Mouse (Mus musculus) spleen, postnatal 14 days (tissue): ENCODE results near the gene St6galnac6.

ENCODE experiments used
- DNase-seq, 2 experiments: peaks; one replicate each; pipeline ENCODE4 v3.0.0; 2021 to 2022; ENCODE audit warnings: low spot score in 2 of 2

Gene St6galnac6

DNA sequence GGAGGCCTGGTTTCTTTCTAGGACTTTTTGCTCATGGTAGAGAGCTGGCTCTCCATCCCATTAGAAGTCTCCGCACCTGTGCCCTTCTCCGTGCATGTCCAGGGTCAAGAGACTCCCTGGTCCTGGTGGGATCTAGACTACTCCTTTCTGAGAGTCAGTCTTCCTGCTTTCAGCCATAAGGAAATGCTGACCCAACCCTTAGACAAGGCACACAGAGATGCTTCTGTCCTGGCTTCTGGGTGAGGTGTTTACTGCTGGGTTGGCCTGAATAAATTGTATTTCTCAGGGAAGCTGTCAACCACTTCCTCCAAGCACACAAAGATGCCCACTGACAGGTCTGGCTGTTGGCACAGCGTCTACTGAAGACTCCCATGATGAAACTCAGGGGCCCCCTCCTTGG is at the start of gene St6galnac6:
Gene St6galnac6, plus strand, starts transcription at position 301 of the 400 bp plus-strand sequence.
- DNase-seq = no peak

DNA sequence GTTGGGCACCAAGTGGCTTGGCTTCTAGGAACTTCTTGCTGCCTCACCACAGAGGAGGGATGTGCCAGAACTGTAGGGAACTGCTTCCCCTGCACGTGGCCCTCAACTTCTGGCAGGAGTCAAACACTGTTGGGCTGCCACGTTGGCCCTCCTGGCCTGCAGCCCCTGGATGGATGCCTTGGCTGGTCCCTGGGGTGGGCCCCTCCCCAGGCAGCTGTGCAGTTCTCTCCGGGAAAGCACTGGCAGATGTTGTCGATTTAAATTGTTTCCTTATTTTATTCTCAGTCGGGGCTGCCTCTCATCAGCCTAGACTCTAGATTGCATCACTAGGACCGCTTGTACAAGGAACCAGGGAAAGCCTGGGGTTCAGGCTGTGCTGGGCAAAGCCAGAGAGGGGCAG is 49.7 kb upstream of the St6galnac6 start:
- no peak for DNase-seq

DNA sequence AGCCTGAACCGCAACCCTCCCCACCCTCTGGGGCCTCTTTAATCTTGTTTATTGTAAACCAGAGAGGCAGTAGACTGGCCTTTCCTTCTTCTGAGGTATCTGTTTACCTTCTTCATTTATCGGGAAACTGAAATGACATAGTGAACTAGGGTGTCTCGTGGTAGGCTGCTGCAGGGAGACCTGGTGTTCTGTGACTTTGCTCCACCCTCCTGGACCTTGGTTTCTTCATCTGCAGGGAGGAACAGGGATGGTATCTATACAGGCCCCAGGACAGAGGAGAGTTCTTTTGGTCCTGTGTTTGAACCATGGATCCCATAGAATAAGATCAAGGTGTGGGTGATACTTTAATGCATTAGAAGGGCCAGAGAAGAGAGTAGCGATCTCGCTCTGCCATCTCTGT is 48.3 kb upstream of the St6galnac6 start:
- DNase-seq = no peak

DNA sequence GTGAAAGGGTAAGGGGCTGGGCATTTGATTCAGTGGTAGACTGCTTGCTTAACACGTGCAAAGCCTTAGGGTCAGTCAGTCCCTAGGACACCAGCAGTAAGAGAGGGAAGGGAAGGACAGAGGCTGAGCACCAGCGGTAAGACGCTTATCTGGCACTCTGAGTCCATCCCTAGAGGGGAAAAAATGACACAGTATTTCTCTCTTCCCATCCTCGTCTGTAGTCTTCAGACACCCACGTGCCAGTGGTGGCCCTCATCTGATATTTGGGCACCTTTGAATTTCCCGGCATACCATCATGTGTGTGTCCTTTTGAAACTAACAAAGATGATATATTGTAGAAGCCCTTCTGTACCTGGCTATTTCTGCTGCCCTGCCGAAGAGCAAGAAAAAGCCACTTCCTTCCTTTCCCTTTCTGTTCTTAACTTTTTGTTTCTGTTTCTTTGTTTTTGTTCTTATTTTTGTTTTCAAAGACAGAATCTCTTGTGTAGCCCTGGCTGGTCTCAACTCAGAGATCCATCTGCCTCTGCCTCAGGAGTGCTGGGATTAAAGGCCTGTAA is 45.8 kb upstream of the St6galnac6 start:
- no peak for DNase-seq

DNA sequence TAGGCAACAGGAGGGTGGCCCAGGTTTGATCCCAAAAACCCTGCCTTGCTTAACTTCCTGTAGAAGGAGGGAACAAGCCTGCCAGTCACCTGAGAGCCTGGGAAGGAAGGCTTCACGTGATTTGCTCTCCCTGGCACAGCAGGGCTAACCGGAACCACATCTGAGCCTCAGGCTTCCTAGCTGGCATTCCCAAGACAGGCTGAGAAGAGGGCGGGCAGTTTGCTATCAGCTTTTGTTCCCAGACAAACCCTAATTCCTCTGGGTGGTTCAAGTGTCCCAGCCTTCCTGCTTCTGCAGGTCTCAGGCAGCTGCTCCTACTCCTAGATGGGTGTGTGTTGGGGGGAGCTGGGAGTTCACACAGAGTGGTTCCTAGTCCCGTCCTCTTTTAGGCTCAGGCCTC is 44.0 kb upstream of the St6galnac6 start:
- DNase-seq = no peak

DNA sequence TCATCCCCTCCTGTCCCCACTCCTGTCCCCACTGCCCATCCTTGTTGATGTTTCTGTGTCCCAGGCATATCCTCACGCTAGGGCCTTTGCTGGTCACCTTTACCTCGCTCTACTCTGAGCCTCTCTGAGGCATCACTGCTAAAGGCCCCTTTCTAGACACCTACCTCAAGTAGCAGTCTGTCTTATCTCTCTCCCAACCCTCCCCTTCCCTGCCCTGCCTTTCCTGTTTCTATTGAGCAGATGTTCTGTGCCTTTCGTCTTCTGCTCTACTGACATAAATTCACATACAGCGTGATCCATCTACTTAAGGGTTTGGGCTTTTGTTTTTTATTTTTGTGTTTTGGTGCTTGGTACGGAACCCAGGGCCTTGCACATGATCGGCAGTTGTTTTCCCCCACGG is 43.5 kb upstream of the St6galnac6 start:
- DNase-seq = no peak

DNA sequence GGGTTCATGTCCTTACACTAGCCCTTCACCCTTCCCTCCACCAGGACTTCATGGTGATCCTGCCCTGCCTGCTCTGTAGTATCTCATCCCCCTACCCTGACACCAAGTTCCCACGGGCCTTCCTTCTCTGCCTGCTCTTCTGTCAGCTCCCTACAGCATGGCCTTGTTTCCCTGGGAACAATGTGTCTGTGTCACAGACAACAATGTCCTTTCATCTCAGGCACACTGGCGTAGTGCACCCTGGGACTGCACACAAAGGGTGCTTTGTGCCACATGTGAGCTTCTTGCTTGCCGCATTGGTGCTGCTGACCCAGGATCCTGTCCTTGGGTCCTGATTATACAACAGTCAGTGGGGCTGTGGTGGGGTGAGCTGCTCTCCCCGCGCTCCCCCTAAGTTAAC is 39.9 kb upstream of the St6galnac6 start:
- DNase-seq = no peak

DNA sequence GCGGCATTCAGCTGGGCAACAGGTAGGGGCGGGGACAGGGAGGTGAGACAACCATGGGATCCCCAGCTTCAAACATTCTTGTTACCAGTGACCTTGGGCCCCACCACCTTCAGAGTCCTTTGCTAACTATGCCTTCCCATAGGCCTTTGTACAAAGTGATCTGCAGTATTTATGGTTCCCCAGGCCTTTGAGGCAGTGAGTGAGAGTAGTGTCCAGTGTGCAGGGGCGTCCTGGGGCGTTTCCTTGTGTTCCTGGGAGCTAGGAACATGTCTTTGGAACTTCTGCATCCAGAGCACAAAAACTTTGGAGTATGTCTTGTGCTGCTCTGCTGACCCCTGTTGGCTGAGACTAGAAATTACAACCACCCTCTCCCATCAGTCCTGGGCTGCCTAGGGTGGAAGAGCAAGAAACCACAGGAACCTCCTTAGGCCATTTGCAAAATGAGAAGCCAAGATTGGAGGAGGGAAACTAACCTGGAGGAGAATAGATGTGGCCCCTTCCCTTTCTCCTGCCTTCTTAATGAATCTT is 32.9 kb upstream of the St6galnac6 start:
- DNase-seq = peak in 1 of 2 experiments; percentile 48

DNA sequence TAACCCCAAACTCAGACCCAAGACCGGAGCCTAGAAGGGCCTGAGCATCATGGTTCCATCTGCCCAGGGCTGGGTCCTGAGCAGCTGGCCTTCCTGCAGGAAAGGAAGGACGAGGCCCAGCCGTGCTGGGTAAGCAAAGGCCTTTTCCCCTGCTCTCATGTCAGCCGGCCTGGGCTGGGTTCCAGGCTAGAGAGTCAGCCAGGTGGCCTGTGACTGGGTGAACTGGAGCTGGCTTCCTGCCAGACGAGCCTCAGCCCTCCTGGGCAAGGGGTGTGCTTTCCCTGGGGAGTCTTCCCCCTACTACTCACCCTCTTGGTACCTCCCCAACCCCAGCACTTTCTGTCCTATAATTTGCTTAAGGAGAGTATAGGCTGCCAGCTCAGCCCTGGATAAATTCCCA is 31.4 kb upstream of the St6galnac6 start:
- no peak for DNase-seq

DNA sequence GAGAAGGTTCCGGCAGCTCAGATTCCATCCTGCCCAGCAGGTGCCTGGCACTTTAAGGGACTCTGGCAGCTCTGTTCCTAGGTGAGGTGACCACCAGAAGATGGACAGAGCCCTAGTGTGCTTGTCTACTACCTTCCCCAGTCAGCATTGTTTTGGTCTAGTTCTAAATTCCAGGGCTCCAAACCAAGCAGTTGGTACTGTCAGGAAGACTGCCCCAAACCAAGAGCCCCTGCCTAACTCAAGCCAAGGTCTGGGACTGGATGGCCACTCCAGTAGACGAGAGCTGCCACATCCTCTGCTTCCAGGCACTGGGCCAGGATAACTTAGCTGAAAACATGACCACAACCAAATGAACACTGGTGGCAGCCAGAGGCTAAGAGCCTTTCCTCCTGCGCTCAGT is 30.6 kb upstream of the St6galnac6 start:
- no peak for DNase-seq

DNA sequence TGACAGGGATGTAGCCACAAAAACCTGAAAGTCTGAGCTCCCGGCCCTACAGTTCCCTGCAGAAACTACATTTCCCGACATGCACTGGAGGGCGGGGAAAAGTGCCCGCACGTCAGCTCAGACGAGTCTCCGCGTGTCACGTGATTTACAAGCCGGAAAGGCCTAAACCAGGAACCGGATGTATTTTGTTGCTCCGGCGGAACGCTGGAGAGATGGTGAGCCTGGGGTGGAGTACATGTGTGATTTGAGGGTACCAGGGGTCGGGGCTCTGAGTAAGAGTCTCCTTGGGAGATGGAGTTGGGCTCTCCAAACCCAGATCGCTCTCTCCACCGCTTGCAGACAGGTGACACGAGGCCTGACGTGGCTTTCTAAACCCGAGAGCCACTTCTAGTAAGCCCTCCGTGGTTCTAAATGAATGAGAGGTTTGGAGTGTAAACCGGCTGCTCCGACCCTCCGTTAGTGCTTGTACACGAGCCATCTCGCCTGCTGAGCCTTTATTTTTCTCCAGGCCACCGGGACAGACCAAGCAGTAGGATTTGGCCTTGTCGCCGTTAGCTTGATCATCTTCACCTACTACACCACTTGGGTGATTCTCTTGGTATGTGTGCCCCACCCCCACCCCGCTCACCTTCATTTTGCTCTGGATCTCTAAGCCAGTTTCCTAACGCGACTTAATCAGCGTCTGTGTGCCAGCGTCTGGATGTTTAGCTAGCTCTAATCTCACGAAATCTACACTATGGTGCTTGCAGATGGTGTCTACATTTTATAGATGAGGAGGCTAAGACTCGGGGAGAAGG is 28.6 kb upstream of the St6galnac6 start, which contains the start of gene Dpm2:
Gene Dpm2, plus strand, starts transcription at position 161 of the 797 bp plus-strand sequence.
- DNase-seq = peak; percentile 73 to 85

DNA sequence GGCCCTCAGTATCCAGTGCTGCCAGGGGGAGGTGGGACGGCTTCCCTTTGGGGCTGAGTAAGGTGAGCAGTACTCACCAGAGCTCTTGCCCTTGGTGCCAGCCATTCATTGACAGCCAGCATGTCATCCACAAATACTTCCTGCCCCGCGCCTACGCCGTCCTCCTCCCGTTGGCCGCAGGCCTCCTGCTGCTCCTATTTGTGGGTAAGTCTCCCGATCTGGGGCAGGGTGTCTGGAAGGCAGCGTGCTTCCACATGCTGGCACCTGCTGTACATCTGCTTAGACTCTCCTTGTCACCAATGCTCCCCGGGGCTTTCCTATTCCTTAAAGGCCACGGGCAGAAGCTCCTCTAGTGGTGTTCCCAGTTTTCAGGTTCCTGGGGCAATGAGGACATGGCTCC is 27.3 kb upstream of the St6galnac6 start:
- DNase-seq = no peak

DNA sequence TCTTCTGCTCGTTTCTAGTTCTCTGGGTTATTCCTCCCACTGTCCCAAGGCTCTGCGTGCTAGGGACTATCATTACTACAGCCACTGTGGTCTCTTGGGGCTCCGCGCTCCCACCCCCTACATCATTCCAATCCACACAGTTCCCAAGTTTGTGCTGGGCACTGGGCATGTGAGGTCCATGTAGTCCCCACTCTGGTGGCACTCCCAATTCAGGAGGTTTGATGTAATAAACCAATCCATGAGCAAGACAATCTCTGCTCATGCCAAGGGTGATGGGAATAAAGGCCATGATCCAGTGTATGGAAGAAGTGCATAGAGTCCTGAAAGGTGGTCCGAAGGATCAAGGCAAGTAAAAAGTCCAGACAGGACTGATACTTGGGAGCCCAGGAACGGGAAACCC is 25.0 kb upstream of the St6galnac6 start, which contains the start of gene Pip5kl1:
Gene Pip5kl1, plus strand, starts transcription at position 301 of the 400 bp plus-strand sequence.
- no peak for DNase-seq

DNA sequence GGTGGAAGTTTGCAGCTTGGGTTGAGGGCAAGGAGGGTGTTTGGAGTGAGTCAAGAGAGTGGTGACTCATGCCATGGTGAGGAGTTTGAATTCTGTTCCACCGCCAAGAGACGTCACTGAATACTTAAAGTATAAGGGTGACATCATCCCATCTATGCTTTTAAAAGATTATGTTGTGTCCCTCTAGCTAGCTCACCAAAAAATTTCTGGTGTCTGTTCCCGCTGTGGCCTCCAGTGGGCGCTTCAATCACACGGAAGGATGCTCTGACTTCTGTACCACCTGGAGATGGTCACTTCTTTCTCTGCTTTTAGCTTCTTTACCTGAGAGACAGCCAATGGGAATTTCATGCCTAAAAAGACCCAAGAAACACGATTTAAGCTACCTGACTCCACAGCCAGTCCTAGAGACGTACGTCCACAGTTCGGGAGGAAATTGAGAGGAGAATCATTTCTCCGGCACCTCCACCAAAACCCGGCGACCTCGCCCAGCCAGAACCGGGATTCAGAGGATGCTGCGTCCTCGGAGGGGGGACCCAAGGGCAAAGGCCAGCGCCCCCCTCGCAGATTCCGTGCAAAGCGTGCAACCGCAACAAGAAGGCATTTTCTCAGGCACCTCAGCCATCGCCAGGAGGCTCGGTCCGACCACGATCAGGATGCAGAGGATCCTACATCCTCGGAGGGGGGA is 24.5 kb upstream of the St6galnac6 start:
- DNase-seq = peak in 1 of 2 experiments; percentile 53

DNA sequence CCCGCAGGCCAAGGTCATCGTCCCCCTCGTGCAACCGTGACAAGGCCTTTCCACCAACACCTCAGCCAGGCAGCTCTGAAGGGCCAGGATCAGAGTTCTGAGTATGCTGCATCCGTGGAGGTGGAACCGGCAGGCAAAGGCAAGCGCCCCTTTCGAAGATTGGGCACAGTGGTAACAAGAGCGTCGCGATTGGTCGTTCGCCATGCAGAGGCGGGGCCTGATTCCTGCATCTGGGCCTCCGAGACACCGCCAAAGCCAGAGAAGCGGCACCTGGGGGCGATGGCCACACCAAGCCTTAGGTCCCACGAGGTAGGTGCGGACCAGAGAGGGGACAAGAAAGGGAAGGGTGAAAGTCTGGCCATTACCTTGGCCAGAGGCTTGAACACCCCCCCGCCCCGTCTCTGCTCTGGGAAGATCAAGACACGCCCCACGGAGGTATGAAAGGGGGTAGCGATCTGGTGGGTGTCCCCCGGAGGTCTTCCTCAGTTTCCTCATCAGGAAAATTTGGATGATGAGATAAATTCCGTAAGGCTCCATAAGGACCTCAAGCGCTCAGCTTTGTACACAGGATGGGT is 23.8 kb upstream of the St6galnac6 start, which contains the start of gene 9430097D07Rik:
Gene 9430097D07Rik, minus strand, starts transcription at position 99 of the 575 bp plus-strand sequence.
- DNase-seq = no peak

DNA sequence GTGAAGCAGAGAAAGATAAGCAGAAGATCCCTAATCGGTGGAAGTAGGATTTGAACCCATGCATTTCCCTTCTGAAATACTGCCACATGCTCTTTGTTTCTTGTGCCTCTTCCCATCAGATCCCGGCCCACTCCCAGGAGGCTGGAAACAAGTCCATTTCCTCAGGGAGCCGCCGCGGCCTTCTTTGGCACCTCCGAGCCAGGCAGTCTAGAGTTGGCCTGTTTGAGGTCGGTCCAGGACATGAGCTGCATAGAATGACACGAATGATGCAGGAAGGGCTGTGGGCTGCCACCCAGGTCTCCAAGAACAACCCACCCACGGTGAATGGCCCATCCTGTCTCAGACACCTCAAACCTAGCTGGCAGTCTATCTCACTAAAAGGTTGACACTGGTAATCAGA is 23.0 kb upstream of the St6galnac6 start:
- no peak for DNase-seq

DNA sequence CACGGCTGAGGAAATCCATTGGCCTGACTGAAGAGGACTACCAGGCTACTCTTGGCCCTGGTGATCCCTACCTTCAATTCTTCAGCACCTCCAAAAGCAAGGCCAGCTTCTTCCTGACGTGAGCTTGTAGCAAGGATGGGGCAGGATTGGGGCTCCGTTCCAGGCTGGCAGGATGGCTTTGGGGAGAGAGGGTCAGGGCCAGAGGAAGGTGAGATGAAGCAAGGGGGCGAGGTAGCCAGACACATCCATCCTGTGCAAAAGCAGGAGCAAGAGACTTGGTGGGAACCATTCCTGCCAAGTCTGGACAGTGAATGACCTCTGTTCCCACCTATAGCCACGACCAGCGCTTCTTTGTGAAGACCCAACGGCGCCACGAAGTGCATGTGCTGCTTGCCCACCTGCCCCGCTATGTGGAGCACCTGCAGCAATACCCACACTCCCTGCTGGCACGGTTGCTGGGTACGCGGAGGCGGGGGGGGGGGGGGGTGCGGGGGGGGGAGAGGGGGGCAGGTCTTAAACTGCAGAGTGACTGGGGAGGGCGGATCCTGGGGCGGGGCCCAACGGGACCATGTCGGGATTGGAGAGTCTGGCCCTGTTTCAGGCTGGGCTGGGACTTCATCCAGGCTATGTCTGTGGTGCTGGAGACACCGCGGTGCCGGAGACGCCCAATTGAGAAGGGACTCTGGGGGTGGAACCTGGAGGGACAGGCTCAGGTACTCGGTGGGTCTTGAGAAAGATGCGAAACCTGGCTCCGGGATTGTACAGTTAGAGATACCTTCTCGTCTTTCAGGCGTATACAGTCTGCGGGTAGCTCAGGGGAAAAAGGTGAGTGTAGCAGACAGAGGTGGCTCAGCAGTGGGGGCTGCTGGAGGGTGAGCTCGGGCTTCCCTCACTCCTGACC is 21.1 kb upstream of the St6galnac6 start:
- no peak for DNase-seq

DNA sequence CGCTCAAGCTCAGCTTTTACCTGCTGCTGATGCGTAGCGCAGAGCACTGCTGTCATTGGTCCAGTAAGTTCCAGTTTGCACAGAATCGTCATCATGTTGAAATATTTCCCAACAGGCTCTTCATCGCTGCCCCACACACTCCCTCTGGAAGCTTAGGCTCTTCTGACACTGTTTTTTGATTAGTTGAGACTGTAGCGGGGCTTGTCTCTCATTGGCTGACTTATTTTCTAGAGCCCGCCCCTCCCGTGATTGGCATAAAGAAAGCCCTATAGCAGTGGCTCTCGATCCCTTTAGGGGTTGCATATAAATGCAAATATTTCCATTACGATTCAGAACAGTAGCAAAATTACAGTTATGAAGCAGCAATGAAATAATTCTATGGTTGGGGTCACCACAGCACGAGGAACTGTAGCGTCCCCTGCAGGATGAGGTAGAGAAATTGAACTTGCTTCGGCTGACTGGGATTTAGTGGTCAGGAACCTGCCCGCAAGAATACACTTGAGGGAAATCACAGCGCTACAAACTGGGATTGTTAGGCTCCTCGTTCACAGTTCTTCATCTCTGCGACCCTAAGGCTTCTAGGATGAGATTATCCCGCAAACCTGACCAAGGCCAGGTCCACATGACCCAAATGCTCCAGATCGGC is 17.9 kb upstream of the St6galnac6 start:
- DNase-seq = no peak

DNA sequence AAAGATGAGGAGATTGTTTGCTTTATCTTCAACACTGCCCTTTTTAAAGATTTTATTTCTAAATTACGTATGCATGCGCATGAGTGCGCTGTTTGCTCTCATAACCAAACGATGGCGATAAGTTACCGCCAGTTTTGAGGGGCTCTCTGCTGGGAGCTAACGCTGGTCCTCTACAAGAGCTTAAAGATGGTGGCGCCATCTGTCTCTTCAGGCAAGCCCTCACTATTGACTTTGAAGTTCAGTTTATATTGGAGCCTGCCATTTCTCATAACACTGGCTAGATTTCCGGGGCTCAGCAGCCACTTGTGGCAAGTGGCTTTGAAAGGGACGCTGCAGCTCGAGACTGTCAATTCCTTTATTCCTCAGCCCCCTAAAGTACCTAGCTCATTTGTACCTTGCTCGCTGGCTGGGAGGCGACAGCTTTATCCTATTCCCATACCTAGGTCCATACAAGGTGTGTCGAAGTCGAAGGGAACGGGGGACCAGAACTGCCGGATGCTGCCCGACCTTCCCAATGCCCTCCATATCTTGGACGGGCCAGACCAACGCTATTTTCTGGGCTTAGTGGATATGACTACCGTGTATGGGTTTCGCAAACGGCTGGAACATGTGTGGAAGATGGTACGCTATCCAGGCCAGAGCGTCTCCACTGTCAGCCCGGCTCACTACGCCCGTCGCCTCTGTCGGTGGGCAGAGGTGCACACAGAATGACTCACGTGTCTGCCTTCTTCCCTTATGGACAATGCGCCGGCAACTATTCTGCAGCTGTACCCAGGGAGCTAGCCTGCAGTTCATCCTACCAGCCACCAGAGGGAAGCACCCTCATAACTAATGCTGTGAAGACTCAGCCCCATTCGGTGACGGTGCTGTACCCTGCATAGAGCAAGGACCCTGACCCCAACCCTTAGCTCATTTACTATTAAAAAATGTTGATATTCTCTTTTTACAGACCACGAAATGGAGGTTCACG is 16.4 kb upstream of the St6galnac6 start:
- DNase-seq = peak in 1 of 2 experiments; percentile 70
